Mouse (Mus musculus) MEL (cell line): Measurements from ENCODE around the gene Olfr1396. TPM values are rescaled to one million over a fixed set of nuclear protein-coding genes. Genes with fewer than 3 reads are reported as not detected.

Experiments
- DNase-seq: peaks from one replicate; pipeline ENCODE4 v3.0.0; 2011; ENCODE audit warnings: low read depth, low spot score
- H3K27ac ChIP-seq: 2 replicates; pipeline ENCODE4 v1.5.1; 2012; ENCODE audit warnings: low read depth, mild to moderate bottlenecking, control low read depth, low read length, moderate library complexity; ENCODE audit not compliant: control insufficient read depth
- H3K27me3 ChIP-seq, 2 experiments: fragments of 150-350 bp in 1 of 2; sonication (generic) in 1 of 2; 2 replicates each; pipeline ENCODE4 v1.6.1; 2012; ENCODE audit warnings: low read length in 2 of 2, mild to moderate bottlenecking in 2 of 2, improper control_type of control experiment in 1 of 2, moderate library complexity in 1 of 2; ENCODE audit not compliant: insufficient read depth in 2 of 2, control insufficient read depth in 1 of 2
- H3K36me3 ChIP-seq, 2 experiments: 2 replicates each; pipeline ENCODE4 v1.6.1; 2012 to 2014; ENCODE audit warnings: low read length in 2 of 2, improper control_type of control experiment in 1 of 2, inconsistent platforms in 1 of 2, mild to moderate bottlenecking in 1 of 2; ENCODE audit not compliant: insufficient read depth in 2 of 2, control insufficient read depth in 1 of 2
- H3K4me1 ChIP-seq, 2 experiments: fragments of 150-350 bp in 1 of 2; sonication (generic) in 1 of 2; 2 replicates each; pipeline ENCODE4 v1.6.1; 2012; ENCODE audit warnings: low read length in 2 of 2, improper control_type of control experiment in 1 of 2, mild to moderate bottlenecking in 1 of 2; ENCODE audit not compliant: insufficient read depth in 2 of 2, control insufficient read depth in 1 of 2
- H3K4me3 ChIP-seq, 2 experiments: fragments of 150-350 bp in 1 of 2; sonication (generic) in 1 of 2; 2 replicates each; pipeline ENCODE4 v1.5.1; 2012; ENCODE audit warnings: low read depth in 2 of 2, low read length in 2 of 2, mild to moderate bottlenecking in 2 of 2, moderate library complexity in 2 of 2, control low read depth in 1 of 2, improper control_type of control experiment in 1 of 2; ENCODE audit not compliant: control insufficient read depth in 1 of 2, insufficient read depth in 1 of 2
- H3K79me2 ChIP-seq: 2 replicates; pipeline ENCODE4 v1.6.1; 2012; ENCODE audit warnings: mild to moderate bottlenecking, low read length, moderate library complexity; ENCODE audit not compliant: control insufficient read depth, poor library complexity, insufficient read depth
- H3K9ac ChIP-seq: 2 replicates; pipeline ENCODE4 v1.6.1; 2012; ENCODE audit warnings: low read depth, mild to moderate bottlenecking, control low read depth, low read length, moderate library complexity; ENCODE audit not compliant: control insufficient read depth, poor library complexity, severe bottlenecking
- H3K9me3 ChIP-seq: fragments of 150-350 bp; sonication (generic); replicated peaks from 2 replicates; pipeline ENCODE4 v1.6.1; 2012; ENCODE audit warnings: mild to moderate bottlenecking, low read length, improper control_type of control experiment, moderate library complexity; ENCODE audit not compliant: insufficient read depth
- BHLHE40 ChIP-seq: IDR thresholded peaks from 2 replicates; pipeline ENCODE4 v1.6.1; 2012; ENCODE audit warnings: low read depth, mild to moderate bottlenecking, inconsistent platforms, low read length, improper control_type of control experiment, borderline replicate concordance
- CHD1 ChIP-seq: IDR thresholded peaks from 2 replicates; pipeline ENCODE4 v1.6.1; 2012; ENCODE audit warnings: low read depth, mild to moderate bottlenecking, inconsistent platforms, low read length, improper control_type of control experiment
- CHD2 ChIP-seq: IDR thresholded peaks from 2 replicates; pipeline ENCODE4 v1.6.1; 2011; ENCODE audit warnings: low read length, improper control_type of control experiment
- CTCF ChIP-seq, 3 experiments: IDR thresholded peaks in 2 of 3; conservative IDR thresholded peaks in 1 of 3; 2 replicates each; pipeline ENCODE4 v1.5.1; 2011 to 2012; ENCODE audit warnings: low read length in 3 of 3, low read depth in 2 of 3, mild to moderate bottlenecking in 2 of 3, improper control_type of control experiment in 1 of 3, inconsistent platforms in 1 of 3, mixed read lengths in 1 of 3, moderate library complexity in 1 of 3; ENCODE audit not compliant: control insufficient read depth in 1 of 3, insufficient read depth in 1 of 3, poor library complexity in 1 of 3, severe bottlenecking in 1 of 3
- E2F4 ChIP-seq: IDR thresholded peaks from 2 replicates; pipeline ENCODE4 v1.6.1; 2011; ENCODE audit warnings: low read depth, low read length, improper control_type of control experiment, borderline replicate concordance
- ELF1 ChIP-seq: IDR thresholded peaks from 2 replicates; pipeline ENCODE4 v1.6.1; 2014; ENCODE audit warnings: low read depth, mild to moderate bottlenecking, inconsistent platforms, low read length, improper control_type of control experiment, moderate library complexity
- EP300 ChIP-seq, 2 experiments: IDR thresholded peaks; 2 replicates each; pipeline ENCODE4 v1.6.1; 2011; ENCODE audit warnings: improper control_type of control experiment in 2 of 2, low read length in 2 of 2, low read depth in 1 of 2, mild to moderate bottlenecking in 1 of 2
- GABPA ChIP-seq: IDR thresholded peaks from 2 replicates; pipeline ENCODE4 v1.6.1; 2012; ENCODE audit warnings: low read depth, mild to moderate bottlenecking, inconsistent platforms, low read length, improper control_type of control experiment, moderate library complexity
- GATA1 ChIP-seq: IDR thresholded peaks from 2 replicates; pipeline ENCODE4 v1.6.1; 2011; ENCODE audit warnings: low read depth, low read length, improper control_type of control experiment
- HCFC1 ChIP-seq: IDR thresholded peaks from 2 replicates; pipeline ENCODE4 v1.6.1; 2012; ENCODE audit warnings: low read depth, mild to moderate bottlenecking, inconsistent platforms, low read length, improper control_type of control experiment, moderate library complexity
- JUND ChIP-seq: IDR thresholded peaks from 2 replicates; pipeline ENCODE4 v1.6.1; 2011; ENCODE audit warnings: low read depth, mild to moderate bottlenecking, improper control_type of control experiment, low read length
- MAFK ChIP-seq: IDR thresholded peaks from 2 replicates; pipeline ENCODE4 v1.6.1; 2011; ENCODE audit warnings: low read depth, mild to moderate bottlenecking, low read length, improper control_type of control experiment, borderline replicate concordance
- MXI1 ChIP-seq: IDR thresholded peaks from 2 replicates; pipeline ENCODE4 v1.6.1; 2011; ENCODE audit warnings: mild to moderate bottlenecking, low read depth, low read length, improper control_type of control experiment
- MYB ChIP-seq: IDR thresholded peaks from 2 replicates; pipeline ENCODE4 v1.6.1; 2011; ENCODE audit warnings: mild to moderate bottlenecking, low read depth, low read length, improper control_type of control experiment
- NELFE ChIP-seq: IDR thresholded peaks from 2 replicates; pipeline ENCODE4 v1.6.1; 2011; ENCODE audit warnings: low read depth, low read length, improper control_type of control experiment
- POLR2A ChIP-seq, 2 experiments: IDR thresholded peaks; 2 replicates each; pipeline ENCODE4 v1.6.1; 2011 to 2012; ENCODE audit warnings: low read length in 2 of 2, mild to moderate bottlenecking in 2 of 2, control low read depth in 1 of 2, improper control_type of control experiment in 1 of 2, low read depth in 1 of 2, moderate library complexity in 1 of 2; ENCODE audit not compliant: control insufficient read depth in 1 of 2, insufficient read depth in 1 of 2, poor library complexity in 1 of 2
- POLR2AphosphoS5 ChIP-seq: IDR thresholded peaks from 2 replicates; pipeline ENCODE4 v1.6.1; 2012; ENCODE audit warnings: low read depth, borderline replicate concordance, mild to moderate bottlenecking, inconsistent platforms, low read length, moderate library complexity, mixed read lengths
- RCOR1 ChIP-seq: IDR thresholded peaks from 2 replicates; pipeline ENCODE4 v1.6.1; 2012; ENCODE audit warnings: low read depth, mild to moderate bottlenecking, inconsistent platforms, low read length, improper control_type of control experiment
- SIN3A ChIP-seq: IDR thresholded peaks from 2 replicates; pipeline ENCODE4 v1.6.1; 2012; ENCODE audit warnings: low read length, improper control_type of control experiment, inconsistent platforms
- TAL1 ChIP-seq: IDR thresholded peaks from 2 replicates; pipeline ENCODE4 v1.6.1; 2012; ENCODE audit warnings: mild to moderate bottlenecking, inconsistent platforms, low read length, moderate library complexity, mixed read lengths
- TBP ChIP-seq: IDR thresholded peaks from 2 replicates; pipeline ENCODE4 v1.8.0; 2011; ENCODE audit warnings: low read depth, low read length, improper control_type of control experiment
- TCF12 ChIP-seq: IDR thresholded peaks from 2 replicates; pipeline ENCODE4 v1.6.1; 2014; ENCODE audit warnings: low read depth, mild to moderate bottlenecking, inconsistent platforms, low read length, improper control_type of control experiment, moderate library complexity
- UBTF ChIP-seq: IDR thresholded peaks from 2 replicates; pipeline ENCODE4 v1.6.1; 2012; ENCODE audit warnings: low read depth, mild to moderate bottlenecking, inconsistent platforms, low read length, improper control_type of control experiment, moderate library complexity, borderline replicate concordance; ENCODE audit not compliant: insufficient read depth
- USF1 ChIP-seq: IDR thresholded peaks from 2 replicates; pipeline ENCODE4 v1.6.1; 2014; ENCODE audit warnings: low read depth, mild to moderate bottlenecking, inconsistent platforms, low read length, improper control_type of control experiment, moderate library complexity
- USF2 ChIP-seq, 2 experiments: IDR thresholded peaks; 2 replicates each; pipeline ENCODE4 v1.6.1; 2011 to 2012; ENCODE audit warnings: improper control_type of control experiment in 2 of 2, low read length in 2 of 2, borderline replicate concordance in 1 of 2, inconsistent platforms in 1 of 2, low read depth in 1 of 2, mild to moderate bottlenecking in 1 of 2; ENCODE audit not compliant: insufficient read depth in 1 of 2
- ZC3H11A ChIP-seq: IDR thresholded peaks from 2 replicates; pipeline ENCODE4 v1.6.1; 2012; ENCODE audit warnings: low read depth, mild to moderate bottlenecking, inconsistent platforms, low read length, improper control_type of control experiment
- ZKSCAN1 ChIP-seq: IDR thresholded peaks from 2 replicates; pipeline ENCODE4 v1.6.1; 2012; ENCODE audit warnings: low read depth, mild to moderate bottlenecking, inconsistent platforms, low read length, improper control_type of control experiment, moderate library complexity
- polyA plus RNA-seq, 2 experiments: library from polyadenylated mRNA; stranded (reverse) in 1 of 2; unstranded in 1 of 2; fragments of >175 nt in 1 of 2; fragments of >200 nt in 1 of 2; gene quantifications; 2 replicates each; pipeline versions ENCODE4 v1.2.1 to v1.2.4; 2012; ENCODE audit warnings: low replicate concordance in 2 of 2, low read depth in 1 of 2; ENCODE audit not compliant: insufficient read length in 2 of 2, insufficient read depth in 1 of 2, missing spikeins in 1 of 2
- total RNA-seq: library from RNA; depleted of rRNA; stranded (reverse); fragments of 300-350 nt; gene quantifications from 2 replicates; pipeline ENCODE4 v1.2.3, GENCODE M21; 2012

The Olfr1396 gene
- total and polyA plus RNA-seq, 3 experiments = 0.06 TPM; not detected in 2

DNA sequence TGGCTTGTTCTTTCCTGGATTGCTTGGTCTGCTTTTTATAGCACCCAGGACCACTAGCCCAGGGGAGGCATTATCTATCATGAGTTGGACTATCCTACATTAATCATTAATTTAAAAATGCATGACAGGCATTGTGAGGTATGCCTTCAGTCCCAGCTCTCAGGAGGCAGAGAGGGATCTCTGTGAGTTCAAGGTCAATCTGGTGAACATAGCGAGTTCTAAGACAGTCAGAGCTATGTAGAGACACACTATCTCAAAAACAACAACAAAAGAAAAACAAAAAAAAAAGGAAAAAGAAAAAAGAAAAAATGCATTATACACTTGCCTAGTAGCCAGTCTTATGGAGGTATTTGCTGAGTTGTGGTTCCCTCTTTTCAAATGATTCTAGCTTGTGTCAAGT lies 30.3 kb downstream of the Olfr1396 start:
- no peaks in the 10 kb centered on the region for H3K27me3 ChIP-seq
- peaks cover 0 to 76% of the 10 kb centered on the region in 2 experiments; a peak in 3 of 4 replicates for H3K36me3 ChIP-seq
- peaks cover 12% of the 10 kb centered on the region for H3K79me2 ChIP-seq
- H3K9me3 ChIP-seq = no peaks in the 10 kb centered on the region
- peak overlapping the region; percentile 59 for H3K9ac ChIP-seq
- no peak for DNase-seq
- peak; percentile 28; the same call in 1 of the 2 replicates for TF ChIP-seq MYB
- TF ChIP-seq JUND = 0 out of 2 replicates have a peak, but pooled peaks have one; percentile 47
- TF ChIP-seq NELFE = peak; percentile 1; the same call in 1 of the 2 replicates
- TF ChIP-seq ZKSCAN1 = peak; percentile 34; the same call in 1 of the 2 replicates
- TF ChIP-seq ZC3H11A = no peak
- 0 out of 2 replicates have a peak, but pooled peaks have one; percentile 25 for TF ChIP-seq GABPA
- TF ChIP-seq EP300 (IDR thresholded peaks at IDR 0.05; ENCODE audit: low read depth in 1 of 2, low read length in 2 of 2) = peak in 1 of 2 experiments; percentile 16; a peak in 1 of 4 replicates
- no peak for TF ChIP-seq TCF12
- peak; percentile 44; the same call in 1 of the 2 replicates for TF ChIP-seq HCFC1
- peak; percentile 60; the same call in 1 of the 2 replicates for TF ChIP-seq MAFK
- peak; percentile 91; the same call in 1 of the 2 replicates for TF ChIP-seq CHD1
- TF ChIP-seq POLR2AphosphoS5 = no peak
- no peak for TF ChIP-seq GATA1
- 0 out of 2 replicates have a peak, but pooled peaks have one; percentile 9 for TF ChIP-seq USF1
- no peak for TF ChIP-seq UBTF
- H3K4me1 ChIP-seq = peaks cover 60 to 75% of the 10 kb centered on the region in 2 experiments
- H3K27ac ChIP-seq = peak overlapping the region; percentile 98
- H3K4me3 ChIP-seq = peak overlapping the region; percentile 1 to 12; a peak in 3 of 4 replicates

- H3K9ac ChIP-seq = peak overlapping the region; percentile 59
- H3K27me3 ChIP-seq = no peaks in the 10 kb centered on the region
- no peaks in the 10 kb centered on the region for H3K9me3 ChIP-seq
- peaks cover 15% of the 10 kb centered on the region for H3K79me2 ChIP-seq
- H3K36me3 ChIP-seq = peaks cover 0 to 74% of the 10 kb centered on the region in 2 experiments; a peak in 3 of 4 replicates
- H3K27ac ChIP-seq = peak overlapping the region; percentile 98
- peak overlapping the region; percentile 3 to 4; a peak in 3 of 4 replicates for H3K4me3 ChIP-seq
- peaks cover 56 to 71% of the 10 kb centered on the region in 2 experiments for H3K4me1 ChIP-seq
- DNase-seq = peak; percentile 95
- peak; percentile 91; the same call in 1 of the 2 replicates for TF ChIP-seq MXI1
- TF ChIP-seq E2F4 = no peak
- TF ChIP-seq GABPA = no peak
- TF ChIP-seq JUND = peak; percentile 78; the same call in 1 of the 2 replicates
- no peak for TF ChIP-seq ELF1
- no peak for TF ChIP-seq USF2 (IDR thresholded peaks at IDR 0.05; ENCODE audit: borderline replicate concordance in 1 of 2, insufficient read depth in 1 of 2, low read depth in 1 of 2, low read length in 2 of 2)
- TF ChIP-seq RCOR1 = peak; percentile 92
- peak; percentile 48; the same call in 1 of the 2 replicates for TF ChIP-seq BHLHE40
- TF ChIP-seq HCFC1 = peak; percentile 45; the same call in 1 of the 2 replicates
- TF ChIP-seq CHD2 = peak; percentile 44; the same call in 1 of the 2 replicates
- no peak for TF ChIP-seq CTCF (IDR thresholded peaks at IDR 0.05 in 2 of 3, conservative IDR thresholded peaks at IDR 0.05 in 1 of 3; ENCODE audit: control insufficient read depth in 1 of 3, insufficient read depth in 1 of 3, low read depth in 2 of 3, low read length in 3 of 3, poor library complexity in 1 of 3, severe bottlenecking in 1 of 3)
- TF ChIP-seq TBP = peak; percentile 80
- TF ChIP-seq TAL1 = peak; percentile 67
- peak; percentile 95 for TF ChIP-seq TCF12
- TF ChIP-seq UBTF = no peak
- TF ChIP-seq CHD1 = no peak
- TF ChIP-seq POLR2AphosphoS5 = no peak
- TF ChIP-seq NELFE = peak; percentile 45
- peak in 1 of 2 experiments; percentile 78; a peak in 2 of 4 replicates for TF ChIP-seq POLR2A (IDR thresholded peaks at IDR 0.05; ENCODE audit: control insufficient read depth in 1 of 2, insufficient read depth in 1 of 2, low read depth in 1 of 2, low read length in 2 of 2, poor library complexity in 1 of 2)
- peak; percentile 99 to 100 for TF ChIP-seq EP300 (IDR thresholded peaks at IDR 0.05; ENCODE audit: low read depth in 1 of 2, low read length in 2 of 2)
- peak; percentile 36; the same call in 1 of the 2 replicates for TF ChIP-seq USF1
- TF ChIP-seq SIN3A = peak; percentile 98
These were observed 30.9 kb downstream of the Olfr1396 start for GRCm38 (mm10) chr11:49083808-49084207.
